Mouse (Mus musculus) kidney, adult 8-10 months (tissue): ENCODE measurements around the gene Mpdu1.
A peak's percentile ranks its signal among the peaks of the same experiment; 100 is the strongest.

Experiments used
- DNase-seq, 2 experiments: peaks; one replicate each; pipeline ENCODE4 v3.0.0; 2022

Mpdu1 gene

DNA sequence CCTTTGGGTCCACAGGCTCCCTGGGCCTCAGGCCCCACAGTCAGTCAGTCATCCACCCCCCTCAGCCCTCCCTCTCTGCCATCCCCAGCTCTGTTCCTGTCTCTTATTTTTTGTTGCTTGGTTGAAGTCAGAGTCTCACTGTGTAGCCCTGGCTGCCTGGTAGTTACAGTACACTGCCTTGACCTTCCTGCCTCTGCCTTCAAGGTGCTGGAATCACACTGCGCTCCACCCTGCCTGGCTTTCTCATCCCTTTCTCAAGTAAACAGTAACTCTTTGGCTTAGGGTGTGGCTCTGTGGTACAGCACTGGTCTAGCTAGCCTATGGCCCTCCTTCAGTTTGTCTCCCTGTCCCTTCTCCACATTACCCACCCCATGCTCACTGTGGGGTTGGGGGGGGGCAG is 27.4 kb upstream of the Mpdu1 start:
- DNase-seq = peak in 1 of 2 experiments; percentile 60

DNA sequence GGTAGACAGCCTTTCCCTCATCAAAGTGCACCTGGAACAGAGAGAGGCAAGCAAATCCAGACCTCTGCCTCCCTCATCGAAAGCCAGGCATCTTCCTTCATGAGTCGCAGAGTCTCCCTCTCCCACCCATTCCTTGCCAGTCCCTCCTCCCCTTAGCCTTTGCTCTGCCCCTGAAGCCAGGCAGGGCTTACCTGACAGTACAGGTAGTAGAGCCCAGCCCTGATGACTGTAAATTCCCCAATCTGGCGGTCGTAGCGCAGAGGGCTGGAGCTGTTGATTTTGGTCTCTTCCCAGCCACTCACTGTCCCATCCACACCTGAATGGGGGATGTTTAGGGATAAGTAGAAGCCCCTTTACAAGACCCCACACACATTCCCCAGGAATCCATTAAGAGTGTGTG is 24.6 kb upstream of the Mpdu1 start:
- no peak for DNase-seq

DNA sequence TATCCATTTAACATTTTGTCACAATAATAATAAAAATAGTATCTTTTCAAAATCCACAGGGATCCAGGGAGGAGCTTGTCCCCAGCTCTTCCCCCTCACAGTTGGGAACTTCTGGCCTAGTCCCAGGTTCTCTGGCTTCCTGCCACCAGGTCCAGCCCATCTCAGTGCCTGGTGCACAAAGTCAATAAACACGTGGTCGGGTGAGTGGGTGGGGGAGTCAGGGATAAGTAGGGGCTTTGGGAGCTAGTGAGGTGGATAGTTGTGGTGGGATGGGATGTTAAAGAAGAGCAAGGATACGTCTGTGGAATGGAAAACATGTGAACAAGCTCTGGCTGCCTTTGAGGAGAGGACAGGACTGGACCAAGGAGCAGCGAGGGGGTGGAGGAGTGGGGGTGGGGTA is 23.9 kb upstream of the Mpdu1 start:
- DNase-seq = peak; percentile 75 to 80

DNA sequence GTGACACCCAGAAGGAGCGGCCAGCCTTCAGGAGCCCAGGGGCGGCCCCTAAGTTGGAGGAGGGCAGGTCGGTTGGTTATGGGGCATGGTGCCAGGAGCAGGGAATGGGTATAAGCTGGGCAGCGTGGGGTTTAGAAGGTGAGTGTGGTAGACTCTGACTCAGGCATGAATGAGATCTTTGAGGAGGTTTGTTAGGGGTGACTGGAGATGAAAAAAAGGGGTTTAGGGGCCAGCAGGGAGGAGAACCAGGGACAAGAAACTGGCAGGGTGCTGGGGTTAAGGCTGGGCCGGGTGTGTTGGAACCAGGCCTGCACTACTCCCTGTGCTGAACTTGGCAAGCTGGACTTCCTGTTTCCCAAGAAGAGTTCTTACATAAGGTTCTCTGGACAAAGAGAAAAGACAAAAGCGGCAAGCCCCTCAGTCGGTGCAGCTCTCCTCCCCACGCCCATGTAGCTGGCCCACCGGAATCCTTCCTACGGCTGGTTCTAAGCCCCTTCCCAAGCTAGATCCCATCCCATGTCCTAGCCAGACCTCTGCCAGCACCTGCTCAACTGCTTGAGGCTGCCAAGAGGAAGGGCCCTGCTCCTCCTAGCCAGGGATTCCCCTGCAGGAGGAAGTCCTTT is 23.2 kb upstream of the Mpdu1 start, which contains the start of gene Tnfsf13:
TSS of gene Tnfsf13 (minus strand) at position 259 of the 623 bp plus-strand sequence.
- DNase-seq = peak; percentile 88 to 94

DNA sequence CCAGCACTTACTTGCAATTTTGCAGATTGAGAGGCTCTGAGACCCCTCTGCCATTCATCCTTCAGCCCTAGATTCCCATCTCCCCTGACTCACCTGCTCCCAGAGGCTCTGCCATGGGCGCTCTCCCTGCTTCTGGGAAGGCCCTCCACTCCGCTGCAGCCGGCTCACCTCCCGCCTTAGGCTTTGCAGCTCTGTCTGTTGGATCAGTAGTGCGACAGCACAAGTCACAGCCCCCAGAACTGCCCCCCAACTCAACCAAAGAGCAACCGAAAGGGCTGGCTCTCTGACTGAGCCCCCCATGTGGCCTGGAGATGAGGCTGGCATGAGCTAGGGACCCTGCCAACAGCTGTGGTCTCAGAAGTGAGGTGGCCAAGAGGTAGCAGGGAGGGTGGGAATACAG is 22.5 kb upstream of the Mpdu1 start:
- DNase-seq = no peak

DNA sequence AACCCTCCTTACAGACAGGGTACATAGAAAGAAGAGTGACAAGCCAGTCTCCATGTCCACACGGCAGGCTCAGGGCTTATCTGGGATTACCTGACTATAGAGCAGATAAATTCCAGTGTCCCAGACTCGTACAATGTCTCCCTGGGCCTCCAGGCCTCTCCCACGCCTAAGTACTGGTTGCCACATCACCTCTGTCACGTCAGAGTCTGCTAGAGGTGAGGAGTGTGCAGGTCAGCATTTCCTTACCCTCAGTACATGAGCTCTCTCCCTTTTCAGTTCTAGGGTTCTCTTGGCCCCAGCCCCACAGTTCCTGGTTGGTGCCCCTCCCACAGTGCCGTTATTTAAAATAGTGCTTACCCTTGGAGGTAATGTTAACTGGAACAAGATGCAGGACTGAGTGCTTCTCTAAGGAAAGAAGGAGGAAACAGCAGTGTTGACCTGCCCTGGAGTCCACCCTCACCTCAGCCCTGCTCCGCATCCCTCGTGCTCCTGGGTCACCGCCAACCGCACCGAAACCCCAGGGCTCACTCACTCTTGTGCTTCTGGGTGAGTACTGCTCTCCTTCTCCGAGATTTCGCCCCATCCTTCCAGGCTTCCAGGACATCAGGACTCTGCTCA is 21.8 kb upstream of the Mpdu1 start:
- no peak for DNase-seq

DNA sequence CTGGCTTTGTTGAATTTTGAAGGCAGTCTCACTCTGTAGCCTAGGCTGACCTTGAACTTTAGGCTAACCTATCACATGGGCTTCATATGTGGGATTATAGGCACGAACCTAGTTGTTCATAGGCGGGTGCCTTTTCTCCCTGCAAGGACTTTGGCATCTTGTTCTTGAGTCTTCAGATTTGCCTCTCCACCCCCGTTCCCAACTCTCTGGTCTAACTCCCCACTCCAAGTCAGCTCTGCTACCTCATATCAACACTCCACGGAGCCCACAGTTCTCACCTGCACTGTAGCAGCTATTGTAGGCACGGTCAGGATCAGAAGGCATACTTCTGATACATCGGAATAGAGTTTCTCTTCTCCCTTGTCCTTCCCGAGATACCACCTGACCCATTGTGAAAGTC is 21.1 kb upstream of the Mpdu1 start:
- no peak for DNase-seq

DNA sequence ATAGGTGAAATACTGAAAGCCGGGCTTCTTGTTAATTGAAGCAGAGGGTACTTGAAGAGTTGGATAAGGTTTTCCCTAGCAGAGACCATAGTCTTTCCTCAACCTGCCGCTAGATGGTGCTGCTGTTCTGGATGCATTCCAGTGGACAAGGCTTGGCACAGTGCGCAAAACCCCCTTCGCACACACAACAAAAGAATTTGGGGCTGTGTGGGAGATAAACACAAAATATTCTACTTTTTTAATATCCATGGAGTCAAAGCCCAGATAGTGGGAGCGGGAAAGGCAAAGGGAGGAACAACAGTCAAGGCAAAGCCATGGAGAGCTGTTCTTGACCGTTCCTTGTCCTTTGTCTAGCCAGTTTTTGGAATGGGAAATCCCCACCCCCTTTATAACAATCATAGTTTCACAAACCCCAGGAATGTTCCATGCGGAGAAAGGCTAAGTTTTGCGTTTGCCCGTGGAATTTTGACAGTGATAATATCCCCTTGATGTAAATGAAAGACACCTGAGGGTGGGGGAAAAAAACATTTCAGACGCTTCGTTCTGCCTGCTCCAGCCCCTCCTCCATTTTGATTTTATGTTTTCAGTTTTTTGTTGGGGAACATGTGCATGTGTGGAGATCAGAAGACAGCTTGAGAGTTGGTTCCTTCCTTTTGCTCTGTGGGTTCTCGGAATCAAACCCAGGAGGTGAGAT is 20.5 kb upstream of the Mpdu1 start:
- DNase-seq = peak; percentile 82 to 91

DNA sequence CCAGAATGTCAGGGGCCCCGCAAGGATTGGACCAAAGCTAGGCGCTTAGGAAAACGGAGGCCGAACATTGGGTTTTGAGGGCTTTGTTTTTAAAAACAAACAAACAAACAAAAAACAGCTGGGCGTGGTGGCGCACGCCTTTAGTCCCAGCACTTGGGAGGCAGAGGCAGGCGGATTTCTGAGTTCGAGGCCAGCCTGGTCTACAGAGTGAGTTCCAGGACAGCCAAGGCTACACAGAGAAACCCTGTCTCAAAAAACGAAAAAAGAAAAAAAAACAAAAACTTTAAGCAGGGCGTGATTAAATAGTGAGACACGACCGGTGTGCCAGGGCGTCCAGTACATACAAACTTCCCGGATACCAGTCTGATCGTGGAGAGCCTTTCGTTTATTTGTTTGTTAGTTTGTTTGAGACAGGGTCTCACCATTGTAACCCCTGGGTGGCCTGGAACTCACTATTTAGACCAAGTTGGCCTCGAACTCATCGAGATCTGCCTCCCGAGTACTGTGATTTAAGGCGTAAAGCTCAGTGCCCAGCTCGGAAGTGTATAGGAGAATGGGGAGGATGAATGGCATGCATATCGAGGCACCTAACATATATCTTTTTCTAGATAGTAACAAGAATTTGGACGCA is 19.9 kb upstream of the Mpdu1 start:
- DNase-seq = no peak

DNA sequence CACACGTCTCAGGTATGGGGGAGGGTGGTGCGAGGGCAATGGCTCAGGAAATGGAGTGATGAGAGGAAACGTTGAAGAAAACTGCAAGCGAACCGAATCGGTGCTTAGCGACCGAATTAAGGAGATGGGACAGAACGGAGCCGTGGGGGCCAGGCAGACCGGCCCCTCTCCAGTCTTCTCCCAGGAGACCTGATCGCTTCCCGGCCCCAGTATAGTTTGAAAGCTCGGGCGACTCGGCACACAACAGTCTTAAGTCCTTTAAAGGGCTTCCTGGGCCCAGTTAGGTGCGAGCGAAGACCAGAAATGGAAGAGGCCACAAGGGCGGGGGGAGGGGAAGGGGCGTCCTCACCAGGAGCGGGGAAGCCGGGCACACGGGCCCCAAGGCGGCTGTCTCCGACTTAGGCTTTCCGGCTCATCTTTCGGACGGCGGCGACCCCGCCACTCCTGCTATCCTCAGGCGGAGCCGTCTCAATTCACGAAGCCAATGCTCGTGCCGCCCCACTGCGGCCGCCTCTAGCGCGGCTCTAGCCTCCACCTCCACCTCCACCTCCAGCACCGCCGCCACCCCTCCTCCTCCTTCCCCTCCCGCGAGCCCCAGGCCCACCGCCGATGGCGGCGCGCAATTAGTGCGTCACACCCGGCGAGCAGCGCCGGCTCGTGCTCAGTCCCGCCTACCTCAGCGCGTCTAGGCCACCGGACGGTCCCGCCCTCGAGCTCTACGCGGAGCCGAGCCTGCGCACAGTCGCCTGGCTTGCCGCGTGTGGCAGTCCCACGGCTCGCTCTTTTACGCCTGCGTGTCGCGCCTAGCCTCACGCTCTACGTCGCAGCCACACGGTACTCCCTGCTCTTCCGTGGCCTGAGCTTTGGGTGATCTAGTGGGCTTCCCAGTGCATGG is 19.1 kb upstream of the Mpdu1 start, which contains the start of gene Senp3:
TSS of gene Senp3 (minus strand) at position 771 of the 895 bp plus-strand sequence.
- peak; percentile 95 for DNase-seq

DNA sequence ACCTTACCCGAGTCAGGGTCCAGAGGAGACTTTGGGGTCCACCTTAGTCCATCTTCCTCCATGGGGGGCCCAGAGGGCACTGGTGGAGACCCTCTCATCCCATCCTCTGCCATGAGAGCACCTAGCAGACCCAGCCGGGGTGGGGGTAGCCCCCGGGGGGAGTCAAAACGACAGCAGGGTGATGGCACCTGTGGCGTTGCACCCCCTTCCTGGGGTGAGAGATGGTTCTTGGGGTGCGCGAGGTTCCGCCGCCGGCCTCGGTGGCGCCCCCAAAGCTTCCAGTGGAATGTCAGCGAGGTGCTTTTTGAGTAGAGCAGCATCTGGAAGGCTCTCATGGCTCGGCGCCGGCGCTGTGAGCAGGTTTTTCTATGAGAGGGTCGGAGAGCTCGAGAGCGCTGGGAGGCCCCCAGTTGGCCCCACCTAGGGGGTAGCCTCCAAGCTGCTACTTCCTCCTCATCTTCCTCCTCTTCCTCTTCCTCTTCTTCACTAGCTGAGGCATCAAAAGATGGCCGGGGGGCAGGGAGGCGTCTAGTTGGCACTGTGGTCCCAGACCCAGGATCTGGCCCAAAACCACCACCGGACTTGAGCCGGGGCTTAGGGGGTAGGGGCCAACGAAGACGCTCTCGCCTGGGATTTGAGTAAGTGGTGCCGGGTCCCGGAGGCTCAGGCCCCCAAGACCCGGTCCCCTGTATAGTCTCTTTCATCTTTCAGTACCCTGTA is 17.9 kb upstream of the Mpdu1 start:
- no peak for DNase-seq

DNA sequence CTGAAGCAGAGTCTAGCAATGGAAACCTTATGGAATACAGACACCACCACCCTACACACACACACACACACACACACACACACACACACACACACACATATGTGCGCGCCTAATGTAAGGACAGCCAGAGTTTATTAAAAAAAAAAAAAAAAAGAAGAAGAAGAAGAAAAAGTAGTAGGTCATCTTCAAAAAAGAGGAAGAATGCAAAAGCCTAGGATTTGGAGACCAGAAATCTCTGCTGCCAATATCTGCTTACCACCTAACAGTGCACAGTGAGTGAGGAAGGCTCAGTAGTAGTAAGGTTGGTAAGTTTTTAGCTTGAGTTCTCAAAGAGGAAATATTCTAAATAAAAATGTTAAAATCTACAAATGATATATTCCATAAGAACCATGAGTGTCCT is 16.7 kb upstream of the Mpdu1 start:
- no peak for DNase-seq

DNA sequence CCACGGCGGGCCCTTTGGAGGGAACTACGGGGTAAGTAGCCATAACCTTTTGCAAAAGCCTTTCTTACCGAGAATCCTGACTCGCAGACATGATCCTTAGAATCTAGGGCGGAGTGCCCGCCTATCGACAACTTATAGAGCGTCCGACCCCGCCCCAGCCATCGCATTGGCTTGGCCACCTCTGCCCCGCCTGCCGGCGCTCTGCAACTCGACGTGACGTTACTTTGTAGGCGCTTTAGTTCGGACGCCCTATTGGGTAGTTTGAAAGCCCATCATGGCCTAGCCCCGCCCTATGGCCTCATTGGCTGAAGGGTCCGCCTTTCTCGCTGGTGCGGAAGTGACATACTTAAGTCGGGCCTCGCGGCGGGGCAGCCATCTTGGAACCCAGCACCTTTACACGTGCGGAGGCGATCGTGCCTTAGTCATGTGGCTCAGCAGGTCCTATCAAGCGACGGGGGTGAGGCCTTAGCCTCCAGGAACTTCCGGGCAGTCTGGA is 9.8 kb upstream of the Mpdu1 start, which contains the start of gene Eif4a1:
TSS of gene Eif4a1 (minus strand) at position 213 of the 496 bp plus-strand sequence.
- DNase-seq = peak; percentile 100

DNA sequence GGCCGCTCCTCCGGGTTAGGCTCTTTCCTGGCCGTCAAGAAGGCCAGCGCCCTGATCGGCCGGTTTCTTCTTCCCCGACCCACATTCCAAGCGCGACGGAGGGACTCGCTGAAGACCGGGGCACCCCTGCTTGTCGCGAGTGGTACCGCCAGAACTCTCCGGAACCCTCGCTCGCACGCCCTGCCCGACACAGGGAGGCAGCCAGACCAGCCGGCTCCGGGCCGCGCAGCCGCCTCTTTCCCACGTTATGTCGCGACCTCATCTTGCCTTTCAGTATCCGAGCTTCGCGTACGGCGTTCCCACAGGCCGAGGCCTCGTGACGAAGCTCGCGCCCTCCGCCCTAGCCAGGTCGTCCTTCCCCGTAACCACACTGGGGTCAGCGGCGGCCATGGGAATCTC is 9.3 kb upstream of the Mpdu1 start:
- DNase-seq = no peak

DNA sequence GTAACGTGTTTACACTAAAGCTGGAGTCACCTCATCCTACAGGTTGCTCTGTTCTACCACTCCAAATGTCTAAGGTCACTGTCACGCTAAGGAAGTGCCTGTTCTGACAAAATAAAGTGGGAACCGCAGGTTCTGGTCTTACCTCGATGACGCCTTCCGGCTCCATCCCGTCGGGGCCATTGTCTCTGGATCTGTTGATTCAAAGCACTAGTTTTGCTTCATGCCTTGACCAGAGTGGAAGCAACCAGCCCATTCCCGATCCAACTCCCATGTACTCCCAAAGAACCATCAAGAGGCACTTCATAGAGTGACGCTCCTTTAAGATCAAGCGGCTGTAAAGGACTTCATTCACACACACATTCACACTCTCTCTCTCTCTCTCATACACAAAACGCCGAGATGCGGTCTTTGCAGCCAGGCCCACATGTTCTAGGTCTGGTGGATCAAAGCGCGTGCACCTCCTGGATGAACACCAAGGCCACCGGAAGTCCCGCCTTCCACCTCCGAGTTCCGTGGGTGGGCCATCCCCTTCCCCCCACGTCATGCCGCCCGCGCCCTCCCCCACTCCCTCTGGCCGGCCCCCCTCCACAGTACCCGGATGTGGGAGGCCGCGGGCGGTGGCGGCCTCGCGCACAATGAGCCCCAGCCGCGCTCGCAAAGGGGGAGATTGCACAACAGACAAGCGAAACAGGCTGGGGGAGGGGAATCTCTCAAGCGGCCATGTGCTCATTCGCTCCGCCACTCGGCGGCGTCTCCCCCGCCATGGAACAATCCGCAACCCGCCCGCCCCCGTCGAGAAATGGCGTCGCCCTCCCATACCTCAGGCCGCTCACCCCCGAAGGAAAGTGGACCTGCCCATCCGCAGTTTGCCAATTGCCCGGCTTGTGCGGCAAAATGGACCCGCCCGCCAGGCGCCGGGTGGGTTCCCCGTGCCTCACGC is 8.6 kb upstream of the Mpdu1 start:
- peak; percentile 91 to 93 for DNase-seq

DNA sequence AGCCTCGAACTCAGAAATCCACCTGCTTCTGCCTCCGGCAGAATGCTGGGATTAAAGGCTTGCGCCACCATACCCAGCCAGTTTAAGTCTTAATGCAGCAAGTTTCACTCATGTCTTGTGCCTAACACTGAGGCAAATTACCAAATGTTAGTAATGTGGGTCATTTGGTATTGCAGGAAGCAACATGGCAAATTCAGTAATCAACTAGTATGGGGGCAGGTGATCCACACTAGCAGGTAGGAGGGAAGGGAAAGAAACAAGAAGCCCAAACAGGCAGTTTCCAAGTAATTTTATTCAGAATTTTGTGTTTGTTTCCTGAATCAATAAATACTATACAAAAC is 4.2 kb upstream of the Mpdu1 start:
- no peak for DNase-seq

DNA sequence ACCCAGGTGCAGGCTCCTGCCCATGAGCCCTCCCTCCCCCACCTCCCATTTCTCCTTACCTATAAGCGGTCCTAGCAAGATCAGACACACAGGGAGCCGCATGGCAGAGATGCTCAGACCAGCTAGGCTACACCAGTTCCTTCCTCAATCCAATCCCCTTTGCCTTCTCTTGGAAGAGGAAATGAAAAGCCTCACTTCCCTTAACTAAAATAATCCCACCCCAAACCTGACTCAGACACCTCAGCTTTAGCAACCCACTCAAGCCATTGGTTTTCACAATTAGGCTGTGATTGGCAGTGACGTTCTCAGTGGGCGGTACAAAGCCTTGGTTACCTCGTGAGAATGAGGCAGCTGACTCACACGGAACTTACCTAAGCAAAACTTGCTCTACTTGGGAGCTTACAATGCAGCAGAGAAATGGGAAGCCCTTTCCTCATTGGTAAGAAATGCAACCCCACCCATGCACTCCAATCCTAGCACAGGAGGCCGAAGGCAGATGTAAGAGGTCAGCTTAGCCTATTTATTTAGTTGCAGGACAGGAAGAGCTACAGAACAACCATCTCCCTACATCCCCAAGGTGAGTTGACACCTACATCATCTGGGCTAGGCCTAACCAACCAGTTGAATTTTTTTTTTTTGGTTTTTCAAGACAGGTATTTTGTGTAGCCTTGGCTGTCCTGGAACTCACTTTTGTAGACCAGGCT is 3.7 kb upstream of the Mpdu1 start, which contains the start of gene Cd68:
TSS of gene Cd68 (minus strand) at position 193 of the 704 bp plus-strand sequence.
- no peak for DNase-seq

DNA sequence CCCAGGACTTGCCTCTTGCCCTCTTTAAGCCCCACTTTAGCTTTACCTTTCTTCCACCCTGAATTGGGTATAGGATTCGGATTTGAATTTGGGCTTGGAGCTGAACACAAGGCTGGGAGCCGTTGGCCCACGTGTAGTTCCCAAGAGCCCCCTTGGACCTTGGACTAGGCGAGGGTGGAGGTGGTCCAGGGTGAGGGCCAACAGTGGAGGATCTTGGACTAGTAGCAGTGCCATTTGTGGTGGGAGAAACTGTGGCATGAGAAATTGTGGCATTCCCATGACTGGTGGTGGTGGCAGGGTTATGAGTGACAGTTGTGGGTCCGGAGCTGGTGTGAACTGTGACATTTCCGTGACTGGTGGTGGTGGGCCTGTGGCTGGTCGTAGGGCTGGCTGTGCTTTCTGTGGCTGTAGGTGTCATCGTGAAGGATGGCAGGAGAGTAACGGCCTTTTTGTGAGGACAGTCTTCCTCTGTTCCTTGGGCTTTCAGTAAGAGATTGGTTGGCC is 3.1 kb upstream of the Mpdu1 start:
- no peak for DNase-seq

DNA sequence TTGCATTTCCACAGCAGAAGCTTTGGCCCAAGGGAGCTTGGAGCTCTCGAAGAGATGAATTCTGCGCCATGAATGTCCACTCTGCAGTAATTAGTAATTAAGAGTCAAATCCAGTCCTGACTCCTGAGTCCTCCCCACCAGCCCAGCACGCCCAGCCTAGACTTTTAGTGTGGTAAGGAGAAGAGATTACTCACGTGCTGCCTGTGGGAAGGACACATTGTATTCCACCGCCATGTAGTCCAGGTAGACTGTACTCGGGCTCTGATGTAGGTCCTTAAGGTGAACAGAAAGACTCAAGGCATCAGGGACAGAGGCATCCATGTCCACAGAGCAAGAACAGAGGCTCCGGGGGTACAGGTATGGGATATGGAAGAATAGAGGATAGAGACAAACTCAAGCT is 2.4 kb upstream of the Mpdu1 start:
- no peak for DNase-seq

DNA sequence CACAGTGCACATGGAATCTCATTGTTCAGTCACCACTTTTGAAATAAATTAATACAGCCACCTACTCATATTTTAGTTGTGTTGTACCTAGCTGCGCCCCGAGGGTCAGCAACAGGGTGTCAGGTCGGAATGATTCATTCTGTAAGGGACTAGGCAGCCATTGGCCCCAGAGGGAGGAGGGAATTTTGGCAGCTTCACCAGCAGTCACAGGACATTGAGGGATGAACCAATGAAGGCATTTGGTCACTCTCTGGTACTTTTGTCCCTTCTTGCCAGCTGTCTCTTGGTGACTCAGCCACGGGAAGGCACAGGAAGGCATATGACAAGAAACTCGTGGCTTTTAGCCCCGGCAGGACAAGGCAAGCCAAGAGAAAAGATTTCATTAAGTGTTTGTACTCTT is 1.4 kb upstream of the Mpdu1 start:
- DNase-seq = peak in 1 of 2 experiments; percentile 44
